Mouse (Mus musculus): Measurements from ENCODE around the gene Ube2s. TPM values are rescaled to one million over a fixed set of nuclear protein-coding genes. Genes with fewer than 3 reads are reported as not detected.
"Not testable (repeated sequence)": the region's sequence is repeated elsewhere in the genome, so short reads cannot be mapped to it uniquely, and the experiment has no call there.

Gene Ube2s
- 327 and 359 TPM in 2 replicates for polyA plus RNA-seq (2015; fragmentation: Nextera tagmentation; extraction: Ambion mirVana)

DNA sequence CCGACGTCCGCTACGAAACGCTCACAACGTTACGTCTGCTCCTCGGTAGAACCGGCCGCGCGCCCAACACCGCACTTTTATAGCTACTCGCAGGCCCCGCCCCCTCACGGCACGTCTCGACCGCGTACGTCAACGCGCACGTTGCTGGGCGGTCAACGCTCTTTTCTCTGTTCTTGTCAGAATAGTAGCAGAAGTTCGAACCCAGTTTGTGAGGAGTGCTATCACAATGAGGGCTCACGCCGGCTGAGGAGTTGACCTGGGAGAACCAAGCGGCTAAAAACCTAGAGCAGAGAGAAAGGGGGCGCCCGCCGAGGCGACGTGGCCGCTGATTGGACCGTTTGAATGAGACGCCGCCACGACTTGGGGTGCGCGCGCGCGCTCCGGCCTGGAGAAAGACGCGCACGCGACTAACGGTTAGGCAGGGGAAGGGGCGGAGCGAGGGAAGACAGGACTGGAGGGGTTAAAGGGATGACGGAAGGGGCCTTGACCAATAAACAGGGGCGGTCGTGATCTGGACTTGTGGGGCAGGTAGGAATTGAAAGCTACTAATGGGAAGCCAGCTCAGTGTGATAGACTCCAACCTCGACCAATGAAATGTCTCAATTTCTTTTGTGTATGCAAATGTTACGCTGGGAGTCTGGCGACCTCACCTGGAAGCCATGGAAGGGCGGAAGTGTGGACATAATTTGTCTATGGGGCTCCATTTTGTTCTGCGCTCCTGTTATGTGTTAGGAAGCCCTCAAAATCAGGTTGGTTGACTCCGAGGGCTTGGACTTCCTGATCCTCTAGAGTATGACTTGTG, at the start of gene Ube2s:
TSS of gene Ube2s (minus strand) at position 288 of the 802 bp plus-strand sequence.
- peaks cover 36% of the 10 kb centered on the region for H3K4me1 ChIP-seq
- H3K36me3 ChIP-seq = peaks cover 35% of the 10 kb centered on the region
- no peaks in the 10 kb centered on the region for H3K27me3 ChIP-seq (replicated peaks)
- H3K27ac ChIP-seq (replicated peaks) = peak within 1 kb of the TSS; percentile 97
- H3K9ac ChIP-seq = peak within 1 kb of the TSS; percentile 99
- H3K9me3 ChIP-seq = no peaks in the 10 kb centered on the region
- peak within 1 kb of the TSS; percentile 95 for H3K4me3 ChIP-seq
- peak within 1 kb of the TSS; percentile 89 for H3K4me2 ChIP-seq
- ATAC-seq (ENCODE audit: extremely low read depth, insufficient number of reproducible peaks, low FRiP score, low TSS enrichment) = peak; percentile 97
- WGBS = under 1% methylated on average over 62 of the region's 62 CpGs

DNA sequence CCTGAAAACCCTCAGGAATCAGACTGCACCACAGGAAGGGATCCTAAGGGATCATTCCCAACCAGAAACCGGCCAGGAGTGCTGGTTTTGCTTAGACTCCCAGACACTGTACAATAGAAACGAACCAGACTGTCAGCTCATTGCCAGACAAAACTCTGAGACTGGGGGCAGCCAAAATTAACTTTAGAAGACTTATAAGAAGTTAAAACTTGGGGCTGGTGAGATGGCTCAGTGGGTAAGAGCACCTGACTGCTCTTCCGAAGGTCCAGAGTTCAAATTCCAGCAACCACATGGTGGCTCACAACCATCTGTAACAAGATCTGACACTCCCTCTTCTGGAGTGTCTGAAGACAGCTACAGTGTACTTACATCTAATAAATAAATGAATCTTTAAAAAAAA, 48.5 kb upstream of the Ube2s start:
- not testable (repeated sequence) for H3K36me3 ChIP-seq; ATAC-seq (ENCODE audit: extremely low read depth, insufficient number of reproducible peaks, low FRiP score, low TSS enrichment); H3K9me3 ChIP-seq; H3K9ac ChIP-seq; H3K4me2 ChIP-seq; H3K4me3 ChIP-seq; H3K27ac ChIP-seq (replicated peaks)
- 63% methylated on average over 3 of the region's 3 CpGs for WGBS
- H3K4me1 ChIP-seq = peaks cover 13% of the 10 kb centered on the region
- H3K27me3 ChIP-seq (replicated peaks) = peaks cover 31% of the 10 kb centered on the region

DNA sequence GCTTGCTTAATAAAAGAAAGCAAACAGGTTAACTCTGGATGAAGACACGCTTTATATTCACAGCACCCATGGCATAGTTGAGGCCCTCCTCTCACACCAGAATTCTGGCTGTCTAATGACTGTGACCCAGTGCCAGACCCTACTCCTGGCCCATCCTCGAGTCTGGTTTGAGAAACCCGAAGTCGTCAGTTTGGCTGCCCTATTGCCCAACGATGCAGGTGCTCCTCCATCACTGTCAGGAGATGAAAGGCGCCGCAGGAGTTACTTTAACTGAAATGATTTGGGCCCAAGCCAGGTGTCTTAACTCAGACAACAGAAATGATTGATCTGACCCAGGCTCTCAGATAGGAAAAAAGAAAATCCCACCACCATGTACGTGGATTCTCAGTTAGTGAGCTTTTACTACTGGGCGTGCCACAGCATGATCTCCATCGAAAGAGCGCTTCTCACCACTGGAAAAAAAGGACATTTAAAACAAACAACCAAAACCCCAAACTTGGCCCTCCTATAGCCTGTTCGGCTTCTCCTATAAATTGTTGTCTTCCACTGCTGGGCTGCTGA, 47.1 kb upstream of the Ube2s start:
- no peaks in the 10 kb centered on the region for H3K9me3 ChIP-seq
- 73% methylated on average over 12 of the region's 12 CpGs for WGBS
- ATAC-seq (ENCODE audit: extremely low read depth, insufficient number of reproducible peaks, low FRiP score, low TSS enrichment) = no peak
- peaks cover 31% of the 10 kb centered on the region for H3K27me3 ChIP-seq (replicated peaks)
- H3K4me1 ChIP-seq = peaks cover 10% of the 10 kb centered on the region
- H3K27ac ChIP-seq (replicated peaks) = no peak overlapping the region
- H3K4me3 ChIP-seq = no peak overlapping the region
- no peak overlapping the region for H3K4me2 ChIP-seq
- no peak overlapping the region for H3K9ac ChIP-seq
- H3K36me3 ChIP-seq = no peaks in the 10 kb centered on the region

DNA sequence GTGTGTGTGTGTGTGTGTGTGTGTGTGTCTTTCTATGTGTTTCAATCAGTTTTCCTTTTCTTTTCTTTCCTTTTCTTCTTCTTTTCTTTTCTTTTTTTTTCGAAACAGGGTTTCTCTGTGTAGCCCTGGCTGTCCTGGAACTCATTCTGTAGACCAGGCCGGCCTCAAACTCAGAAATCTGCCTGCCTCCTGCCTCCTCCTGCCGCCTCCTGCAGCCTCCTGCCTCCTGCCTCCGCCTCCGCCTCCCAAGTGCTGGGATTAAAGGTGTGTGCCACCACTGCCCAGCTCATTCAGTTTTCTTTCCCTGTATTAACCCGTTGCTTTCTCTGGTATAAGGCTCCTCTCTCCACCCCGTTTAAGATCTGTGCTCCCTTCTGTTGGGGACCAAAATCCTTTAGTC, 44.9 kb upstream of the Ube2s start:
- H3K9me3 ChIP-seq = peaks cover 4% of the 10 kb centered on the region; the same call in 1 of the 2 replicates
- ATAC-seq (ENCODE audit: extremely low read depth, insufficient number of reproducible peaks, low FRiP score, low TSS enrichment) = no peak
- H3K36me3 ChIP-seq = no peaks in the 10 kb centered on the region
- no peak overlapping the region for H3K27ac ChIP-seq (replicated peaks)
- H3K4me2 ChIP-seq = no peak overlapping the region
- no peaks in the 10 kb centered on the region for H3K4me1 ChIP-seq
- 57% methylated on average over 6 of the region's 7 CpGs for WGBS
- H3K4me3 ChIP-seq = no peak overlapping the region
- H3K9ac ChIP-seq = no peak overlapping the region
- peaks cover 31% of the 10 kb centered on the region for H3K27me3 ChIP-seq (replicated peaks)

DNA sequence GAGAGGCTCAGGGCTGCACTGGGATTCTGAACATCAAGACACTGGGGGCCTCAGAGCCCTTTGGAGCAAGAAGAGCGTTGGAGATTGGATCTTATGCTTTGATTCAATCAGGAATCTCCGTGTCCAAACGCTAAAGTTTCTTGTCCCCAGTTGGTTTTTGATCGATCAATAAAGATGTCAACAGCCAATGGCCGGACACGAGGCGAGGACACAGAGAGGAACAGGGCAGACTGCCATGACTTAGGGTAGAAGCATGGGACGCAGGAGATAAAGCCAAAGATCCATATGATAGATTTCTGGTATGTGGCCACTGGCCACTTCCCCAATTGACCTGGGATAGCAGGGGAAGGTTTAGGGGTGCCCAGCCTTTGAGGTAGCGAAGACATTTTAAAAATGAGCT, 44.1 kb upstream of the Ube2s start:
- no peaks in the 10 kb centered on the region for H3K4me1 ChIP-seq
- H3K27me3 ChIP-seq (replicated peaks) = peaks cover 31% of the 10 kb centered on the region
- H3K4me3 ChIP-seq = no peak overlapping the region
- WGBS = 82% methylated on average over 9 of the region's 9 CpGs
- no peaks in the 10 kb centered on the region for H3K36me3 ChIP-seq
- H3K4me2 ChIP-seq = no peak overlapping the region
- H3K27ac ChIP-seq (replicated peaks) = no peak overlapping the region
- H3K9ac ChIP-seq = no peak overlapping the region
- ATAC-seq (ENCODE audit: extremely low read depth, insufficient number of reproducible peaks, low FRiP score, low TSS enrichment) = no peak
- H3K9me3 ChIP-seq = peaks cover 4% of the 10 kb centered on the region; the same call in 1 of the 2 replicates

DNA sequence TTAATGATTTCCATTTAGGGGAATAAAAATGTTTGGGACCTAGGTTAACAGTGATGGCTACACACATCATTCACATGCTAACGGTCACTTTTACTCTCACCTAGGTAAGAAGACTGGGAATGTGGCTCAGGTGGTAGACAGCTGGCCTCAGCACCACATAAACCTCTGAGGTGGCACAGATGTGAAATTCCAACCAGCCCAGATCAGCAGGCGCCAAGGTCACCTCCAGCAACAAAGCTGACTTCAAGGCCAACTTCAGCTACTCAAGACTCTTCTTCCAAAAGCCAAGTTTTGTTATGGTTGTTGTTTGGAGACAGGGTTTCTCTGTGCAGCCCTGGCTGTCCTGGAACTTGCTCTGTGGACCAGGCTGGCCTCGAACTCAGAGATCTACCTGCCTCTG, 41.2 kb upstream of the Ube2s start:
- Histone ChIP-seq H3K9me3 (peaks cover 4% of the 10 kb centered on the region; the same call in 1 of the 2 replicates), H3K4me2 (no peak overlapping the region), H3K27me3 (replicated peaks) (peaks cover 44% of the 10 kb centered on the region), H3K9ac (no peak overlapping the region), H3K27ac (replicated peaks) (no peak overlapping the region), H3K36me3 (no peaks in the 10 kb centered on the region), H3K4me3 (no peak overlapping the region), H3K4me1 (no peaks in the 10 kb centered on the region)
- no peak for ATAC-seq (ENCODE audit: extremely low read depth, insufficient number of reproducible peaks, low FRiP score, low TSS enrichment)
- 69% methylated on average over 3 of the region's 3 CpGs for WGBS

DNA sequence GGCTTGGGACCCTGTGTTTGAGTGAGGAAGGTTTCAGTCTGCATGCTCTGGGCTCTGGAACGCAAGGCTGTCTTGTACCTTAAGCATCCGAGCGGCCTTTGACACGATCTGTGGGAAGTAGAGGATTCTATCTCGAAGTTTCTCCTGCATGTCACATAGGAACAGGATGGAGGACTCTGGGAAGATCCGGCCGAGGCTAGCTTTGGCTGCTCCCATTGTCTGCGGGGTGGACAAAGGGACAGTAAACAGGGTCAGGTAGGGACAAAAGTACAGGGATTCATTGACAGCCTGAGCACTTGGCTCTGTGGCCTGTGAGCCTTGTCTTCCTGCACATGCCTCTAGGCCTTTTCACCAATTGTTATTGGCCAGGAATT, 38.9 kb upstream of the Ube2s start:
- Histone ChIP-seq H3K36me3 (no peaks in the 10 kb centered on the region), H3K4me1 (no peaks in the 10 kb centered on the region), H3K4me3 (no peak overlapping the region), H3K27ac (replicated peaks) (no peak overlapping the region), H3K4me2 (no peak overlapping the region), H3K9me3 (peaks cover 9% of the 10 kb centered on the region; the same call in 1 of the 2 replicates), H3K9ac (no peak overlapping the region), H3K27me3 (replicated peaks) (peaks cover 47% of the 10 kb centered on the region)
- no peak for ATAC-seq (ENCODE audit: extremely low read depth, insufficient number of reproducible peaks, low FRiP score, low TSS enrichment)
- 72% methylated on average over 8 of the region's 8 CpGs for WGBS

DNA sequence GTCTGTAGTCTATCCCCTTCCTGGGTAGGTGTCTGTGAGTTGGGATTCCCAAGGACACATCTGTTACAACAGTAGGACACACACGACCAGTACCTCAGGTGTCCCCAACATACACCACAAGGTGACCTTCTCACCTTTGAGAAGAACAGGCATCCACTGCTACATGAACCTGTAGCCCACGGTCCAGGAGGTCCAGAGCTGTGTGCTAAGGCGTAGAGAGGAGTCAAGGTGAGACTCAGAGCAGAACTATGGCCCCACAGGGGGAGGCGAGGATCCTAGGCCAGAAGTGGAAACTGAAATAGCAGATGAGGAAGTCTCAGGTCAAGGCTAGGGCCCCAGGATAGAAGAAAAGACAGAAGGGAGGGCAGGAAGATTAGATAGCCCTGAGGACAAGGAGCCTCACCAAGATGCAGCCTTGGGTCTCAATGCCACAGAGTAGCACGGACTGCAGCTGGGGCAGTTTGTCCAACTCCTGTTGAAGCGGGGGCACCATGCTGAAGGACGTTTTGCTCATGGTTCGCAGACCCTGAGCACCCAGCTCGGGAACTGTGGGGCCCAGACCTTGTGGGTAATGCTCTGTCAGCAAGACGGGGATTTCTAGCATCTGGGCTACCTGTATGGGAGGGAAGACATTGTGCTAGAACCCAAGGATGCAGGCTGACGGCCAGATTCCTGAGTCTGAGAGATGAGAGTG, 38.4 kb upstream of the Ube2s start:
- Histone ChIP-seq H3K4me2 (no peak overlapping the region), H3K27me3 (replicated peaks) (peaks cover 49% of the 10 kb centered on the region), H3K9ac (no peak overlapping the region), H3K27ac (replicated peaks) (no peak overlapping the region), H3K4me1 (no peaks in the 10 kb centered on the region), H3K4me3 (no peak overlapping the region), H3K36me3 (no peaks in the 10 kb centered on the region), H3K9me3 (peaks cover 9% of the 10 kb centered on the region; the same call in 1 of the 2 replicates)
- 64% methylated on average over 11 of the region's 11 CpGs for WGBS
- ATAC-seq (ENCODE audit: extremely low read depth, insufficient number of reproducible peaks, low FRiP score, low TSS enrichment) = no peak

DNA sequence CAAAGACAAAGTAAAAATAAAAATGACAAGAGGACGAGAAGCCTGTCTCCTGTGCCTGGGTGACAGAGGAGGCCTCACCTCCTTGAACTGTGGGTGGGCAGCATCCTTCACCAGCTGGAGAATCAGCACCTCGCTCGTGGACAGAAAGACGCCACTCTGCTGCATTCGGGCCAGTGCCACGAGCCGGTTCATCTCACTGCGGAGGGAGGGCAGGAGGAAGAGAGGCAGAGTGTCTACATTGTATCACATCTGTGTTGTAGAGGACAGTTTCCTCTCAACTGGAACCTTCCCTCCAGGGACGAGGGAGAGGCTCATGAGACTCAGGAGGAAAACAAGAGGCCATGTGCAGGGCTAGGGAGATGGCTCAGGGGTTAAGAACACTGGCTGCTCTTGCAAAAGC, 37.0 kb upstream of the Ube2s start:
- Histone ChIP-seq H3K36me3 (no peaks in the 10 kb centered on the region), H3K4me1 (peaks cover 4% of the 10 kb centered on the region), H3K4me2 (no peak overlapping the region), H3K9ac (no peak overlapping the region), H3K27me3 (replicated peaks) (peaks cover 63% of the 10 kb centered on the region), H3K9me3 (peaks cover 13% of the 10 kb centered on the region; the same call in 1 of the 2 replicates), H3K27ac (replicated peaks) (no peak overlapping the region), H3K4me3 (no peak overlapping the region)
- ATAC-seq (ENCODE audit: extremely low read depth, insufficient number of reproducible peaks, low FRiP score, low TSS enrichment) = no peak
- WGBS = 36% methylated on average over 9 of the region's 9 CpGs

DNA sequence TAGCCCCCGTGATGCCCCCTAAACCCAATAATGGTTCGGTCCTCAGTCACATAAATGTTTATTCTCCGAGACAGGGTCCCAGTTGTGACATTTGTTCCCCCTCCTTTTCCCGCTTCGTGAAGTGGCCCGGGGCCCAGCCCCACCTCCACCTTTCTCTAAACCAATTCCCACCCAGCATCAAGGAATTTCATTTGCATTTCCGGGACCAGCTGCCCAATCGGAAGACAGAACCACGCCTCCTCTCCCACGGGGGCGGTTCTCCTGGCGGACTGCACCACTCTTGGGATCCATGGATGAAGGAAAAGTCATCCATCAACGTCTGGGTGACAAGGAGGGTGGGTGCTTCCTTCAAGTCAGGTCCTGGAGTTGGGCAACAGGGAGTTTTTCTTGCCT, 32.5 kb upstream of the Ube2s start:
- Histone ChIP-seq H3K4me3 (peak overlapping the region; percentile 48), H3K4me2 (peak overlapping the region; percentile 73), H3K27ac (replicated peaks) (no peak overlapping the region), H3K9me3 (peaks cover 9% of the 10 kb centered on the region; the same call in 1 of the 2 replicates), H3K36me3 (no peaks in the 10 kb centered on the region), H3K27me3 (replicated peaks) (peaks cover 98% of the 10 kb centered on the region), H3K4me1 (peaks cover 28% of the 10 kb centered on the region), H3K9ac (peak overlapping the region; percentile 55)
- ATAC-seq (ENCODE audit: extremely low read depth, insufficient number of reproducible peaks, low FRiP score, low TSS enrichment) = no peak
- under 1% methylated on average over 13 of the region's 13 CpGs for WGBS

DNA sequence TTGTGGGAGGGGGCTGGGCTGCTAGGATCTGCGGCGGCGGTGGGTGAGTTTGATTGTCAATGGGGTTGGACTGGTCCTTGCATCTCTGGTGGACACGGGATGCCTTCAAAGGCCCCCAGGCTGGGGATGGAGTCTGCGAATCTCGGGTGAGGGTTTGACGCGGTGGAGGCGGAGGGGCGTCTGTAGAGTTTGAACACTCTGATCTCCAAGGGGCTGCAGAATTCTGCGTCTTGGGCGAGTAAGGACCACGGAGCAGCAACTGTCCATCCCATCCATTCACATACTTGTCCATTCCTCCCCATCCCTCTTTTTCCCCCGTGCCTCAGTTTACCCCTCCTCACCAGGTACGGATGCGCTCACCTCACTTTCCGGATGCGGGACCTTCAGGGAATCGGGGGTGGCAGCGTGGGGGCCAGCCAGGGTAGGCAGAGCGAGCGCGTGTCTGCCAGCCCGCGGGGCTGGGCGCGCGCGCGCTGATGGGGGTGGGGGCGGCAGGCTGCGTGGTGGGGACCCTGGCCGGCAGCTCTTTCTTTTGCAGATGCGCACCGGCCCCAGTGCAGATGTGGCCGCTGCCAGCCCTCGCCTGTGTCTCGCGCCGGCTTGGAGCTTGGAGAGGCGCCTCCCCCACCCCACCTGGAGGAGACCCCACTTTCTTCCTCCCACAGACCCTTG, 32.0 kb upstream of the Ube2s start, which contains the start of gene Shisa7:
TSS of gene Shisa7 (minus strand) at position 452 of the 672 bp plus-strand sequence.
- Histone ChIP-seq H3K4me3 (peak within 1 kb of the TSS; percentile 48), H3K4me1 (peaks cover 28% of the 10 kb centered on the region), H3K36me3 (no peaks in the 10 kb centered on the region), H3K9me3 (peaks cover 9% of the 10 kb centered on the region; the same call in 1 of the 2 replicates), H3K9ac (peak within 1 kb of the TSS; percentile 55), H3K27ac (replicated peaks) (no peak within 1 kb of the TSS), H3K27me3 (replicated peaks) (peaks cover 98% of the 10 kb centered on the region), H3K4me2 (peak within 1 kb of the TSS; percentile 73)
- 1% methylated on average over 41 of the region's 41 CpGs for WGBS
- ATAC-seq (ENCODE audit: extremely low read depth, insufficient number of reproducible peaks, low FRiP score, low TSS enrichment) = no peak
